Mouse (Mus musculus): ENCODE data around the gene Vmn1r89.

Vmn1r89 gene

DNA sequence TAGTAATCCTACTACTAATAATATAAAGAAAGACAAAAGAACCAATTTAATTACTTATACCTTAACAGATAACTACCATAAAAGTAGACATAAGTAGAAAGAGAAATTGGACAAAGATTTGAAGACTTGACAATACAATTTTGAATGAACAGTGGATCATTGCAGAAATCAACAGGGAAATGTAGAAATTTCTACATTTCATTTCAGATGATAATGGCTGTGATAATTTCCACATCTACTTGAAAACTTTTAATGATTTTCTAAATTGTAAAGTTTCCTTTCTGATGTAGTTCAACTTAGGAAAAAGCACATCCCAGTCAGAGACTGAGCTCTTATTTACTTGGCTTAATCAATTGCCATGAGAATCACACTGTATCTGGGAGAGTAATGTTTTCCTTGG lies at the start of gene Vmn1r89:
Gene Vmn1r89 (plus strand): TSS at position 301 of the 400 bp plus-strand sequence.
- DNase-seq (ENCODE audit: low spot score in 2 of 2): no peak

DNA sequence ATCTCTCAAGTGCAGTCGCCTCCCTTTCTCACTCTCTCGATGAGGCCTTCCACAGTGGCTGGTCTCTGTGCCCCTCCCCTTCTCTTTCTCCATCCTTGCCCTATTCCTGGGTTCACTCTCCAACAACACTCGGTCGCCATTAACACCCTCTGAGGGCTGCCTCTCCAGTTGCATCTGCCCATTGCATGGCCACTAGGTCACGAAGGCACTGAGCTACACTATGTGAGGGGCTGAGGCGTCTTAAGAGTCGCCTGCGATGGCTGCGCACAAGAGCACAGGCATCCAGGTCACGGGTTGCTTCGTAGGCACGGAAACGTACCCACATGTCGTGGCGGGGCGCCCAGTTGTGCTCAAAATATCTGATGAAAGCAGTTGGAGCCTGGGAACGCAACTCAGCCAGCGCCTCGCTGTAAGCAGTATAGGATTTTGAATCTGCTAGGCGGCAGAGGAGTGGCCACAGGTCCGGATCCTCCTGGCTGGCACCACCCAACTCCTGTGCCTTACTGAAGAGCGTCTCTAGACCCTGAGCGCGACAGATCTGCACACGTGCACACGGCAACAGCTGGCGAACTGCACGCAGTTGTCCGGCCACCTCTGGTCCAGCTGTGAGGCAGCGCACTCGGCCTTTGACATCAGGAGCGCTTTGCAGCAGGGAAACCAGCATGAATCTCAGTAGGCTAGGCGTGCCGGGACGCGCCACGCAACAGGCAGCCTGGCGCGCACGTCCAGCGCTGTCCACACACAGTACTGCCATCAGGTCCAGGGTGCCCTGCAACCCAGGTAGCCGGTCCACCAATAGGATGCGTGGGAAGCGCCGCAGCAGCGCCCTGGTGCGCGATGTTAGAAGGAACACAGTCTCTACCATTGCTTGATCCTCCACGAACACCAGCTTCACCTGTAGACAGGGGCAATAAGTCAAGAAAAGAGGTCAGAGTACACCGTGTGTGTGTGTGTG lies 48.2 kb downstream of the Vmn1r89 start:
- no peak for DNase-seq (ENCODE audit: low spot score in 2 of 2)

DNA sequence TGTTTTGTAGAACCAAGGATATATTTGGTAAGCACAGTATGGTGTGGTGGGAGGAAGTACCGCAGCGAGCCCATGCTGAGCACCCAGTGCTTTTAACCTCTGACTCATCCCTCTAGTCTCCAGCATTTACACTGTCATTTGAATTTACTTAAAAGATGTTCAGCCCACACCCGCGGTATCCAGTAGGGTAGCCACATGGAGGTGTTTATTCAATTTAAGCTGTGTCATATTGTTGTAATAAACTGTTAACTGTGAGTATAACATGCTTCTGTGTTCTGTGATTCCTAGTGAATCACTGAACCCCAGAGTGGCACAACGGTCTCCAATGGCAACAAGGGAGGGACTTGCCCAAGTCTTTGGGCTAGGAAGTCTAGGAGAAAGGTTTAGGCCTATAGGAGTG lies 51.0 kb downstream of the Vmn1r89 start:
- DNase-seq (ENCODE audit: low spot score in 2 of 2): no peak

DNA sequence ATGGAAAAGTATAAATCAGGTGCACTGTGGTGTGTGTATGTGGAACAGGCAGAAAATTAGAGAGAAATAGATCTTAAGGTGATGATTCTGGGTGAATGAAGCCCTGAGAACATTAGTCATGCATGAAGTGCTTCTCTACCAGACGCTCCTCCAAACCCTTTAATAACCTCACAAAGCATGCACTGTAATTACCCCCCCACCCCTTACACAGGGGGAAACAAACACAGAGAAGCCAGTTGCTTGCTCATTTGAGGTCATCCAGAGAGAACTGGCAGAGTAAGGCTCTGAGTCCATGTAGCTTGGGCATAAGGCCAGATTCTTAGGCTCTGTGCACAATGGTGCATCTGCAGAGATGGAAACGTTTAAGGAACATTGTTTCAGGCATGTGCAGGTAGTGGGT lies 51.6 kb downstream of the Vmn1r89 start:
- DNase-seq (ENCODE audit: low spot score in 2 of 2): no peak

DNA sequence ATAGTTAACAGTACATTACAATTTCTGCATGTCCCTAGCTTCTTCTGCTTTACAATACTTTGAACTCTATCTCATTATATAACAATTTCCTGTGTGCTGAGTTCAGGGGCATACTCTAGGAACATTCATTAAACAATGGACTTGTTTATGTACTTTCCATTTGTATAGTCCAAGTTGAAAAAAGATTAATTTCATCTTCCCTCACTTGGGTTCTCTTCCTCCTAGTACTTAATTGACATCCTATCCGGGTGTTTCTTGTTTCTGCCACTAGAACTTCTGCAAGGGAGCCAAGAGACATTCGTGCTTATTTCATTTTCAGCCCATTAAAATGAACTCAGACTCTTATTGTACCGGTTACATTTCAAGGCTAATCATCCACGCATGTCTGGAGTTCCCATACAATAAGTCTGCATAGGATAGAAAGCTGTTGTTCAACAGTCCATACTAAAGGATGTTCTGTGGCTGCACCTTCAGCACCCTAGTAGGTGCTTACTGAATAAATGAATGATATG lies 56.0 kb downstream of the Vmn1r89 start:
- DNase-seq (ENCODE audit: low spot score in 2 of 2): no peak

DNA sequence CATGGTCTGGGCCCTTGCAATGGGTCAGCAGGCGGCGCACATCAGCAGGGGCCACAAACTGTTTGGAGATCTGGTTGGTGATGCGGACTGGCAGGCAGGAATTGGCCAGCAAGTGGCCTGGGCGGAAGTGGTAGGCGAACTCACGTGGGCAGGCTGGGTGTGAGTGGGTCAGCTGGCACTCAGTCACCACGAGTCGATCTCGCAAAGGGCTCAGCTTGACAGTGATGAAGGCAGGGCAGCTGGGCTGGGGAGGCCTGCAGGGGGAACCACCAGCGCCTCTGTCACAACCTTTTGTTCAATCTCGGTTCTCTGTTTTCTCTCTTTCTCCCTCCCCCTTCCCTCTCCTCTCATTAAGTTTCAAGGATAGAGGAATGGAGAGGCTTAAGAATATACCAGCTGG lies 56.6 kb downstream of the Vmn1r89 start:
- DNase-seq (ENCODE audit: low spot score in 2 of 2): no peak
